Mouse (Mus musculus): ENCODE measurements at regions not wholly inside any gene's neighbourhood (a gene's known extent, or its start where the extent isn't known, plus 50 kb on each side); places are given as distances from the start of the nearest gene placed in this dataset.

GRCm38 (mm10) chr4:95456943-95457342, 100.4 kb upstream of the Fggy start:
- Histone ChIP-seq H3K4me3 (replicated peaks) (no peak overlapping the region), H3K9me3 (no peaks in the 10 kb centered on the region), H3K27me3 (no peaks in the 10 kb centered on the region), H3K4me2 (no peak overlapping the region), H3K36me3 (no peaks in the 10 kb centered on the region), H3K9ac (replicated peaks) (no peak overlapping the region), H3K27ac (no peak overlapping the region), H3K4me1 (replicated peaks) (peaks cover 14% of the 10 kb centered on the region; the same call in 1 of the 2 replicates)
- 87% methylated on average over 5 of the region's 5 CpGs for WGBS
- ATAC-seq (ENCODE audit: insufficient number of reproducible peaks, insufficient read depth, low FRiP score, low TSS enrichment, low read depth): no peak

- ATAC-seq (ENCODE audit: insufficient number of reproducible peaks, insufficient read depth, low FRiP score, low TSS enrichment, low read depth): no peak
- H3K9ac ChIP-seq (replicated peaks): no peak overlapping the region
- H3K36me3 ChIP-seq: no peaks in the 10 kb centered on the region
- H3K9me3 ChIP-seq: no peaks in the 10 kb centered on the region
- 81% methylated on average over 3 of the region's 3 CpGs for WGBS
- H3K4me1 ChIP-seq (replicated peaks): peaks cover 6% of the 10 kb centered on the region; the same call in 1 of the 2 replicates
- no peak overlapping the region for H3K4me3 ChIP-seq (replicated peaks)
- no peak overlapping the region for H3K27ac ChIP-seq
- no peaks in the 10 kb centered on the region for H3K27me3 ChIP-seq
- no peak overlapping the region for H3K4me2 ChIP-seq
These were observed 94.8 kb upstream of the Fggy start for GRCm38 (mm10) chr4:95462476-95462875.

- WGBS: 79% methylated on average over 8 of the region's 8 CpGs
- Histone ChIP-seq H3K27me3 (no peaks in the 10 kb centered on the region), H3K36me3 (no peaks in the 10 kb centered on the region), H3K4me2 (no peak overlapping the region), H3K4me1 (replicated peaks) (peaks cover 6% of the 10 kb centered on the region; the same call in 1 of the 2 replicates), H3K27ac (no peak overlapping the region), H3K4me3 (replicated peaks) (no peak overlapping the region), H3K9ac (replicated peaks) (no peak overlapping the region), H3K9me3 (no peaks in the 10 kb centered on the region)
- no peak for ATAC-seq (ENCODE audit: insufficient number of reproducible peaks, insufficient read depth, low FRiP score, low TSS enrichment, low read depth)
These were observed 94.1 kb upstream of the Fggy start for GRCm38 (mm10) chr4:95463082-95463825.

- Histone ChIP-seq H3K4me2 (no peak overlapping the region), H3K9me3 (no peaks in the 10 kb centered on the region), H3K4me1 (replicated peaks) (peaks cover 3% of the 10 kb centered on the region; the same call in 1 of the 2 replicates), H3K27ac (no peak overlapping the region), H3K9ac (replicated peaks) (no peak overlapping the region), H3K36me3 (no peaks in the 10 kb centered on the region), H3K4me3 (replicated peaks) (no peak overlapping the region), H3K27me3 (no peaks in the 10 kb centered on the region)
- ATAC-seq (ENCODE audit: insufficient number of reproducible peaks, insufficient read depth, low FRiP score, low TSS enrichment, low read depth): no peak
- 42% methylated on average over 2 of the region's 2 CpGs for WGBS
These were observed 90.7 kb upstream of the Fggy start for GRCm38 (mm10) chr4:95466647-95467046.

- Histone ChIP-seq H3K36me3 (no peaks in the 10 kb centered on the region), H3K4me1 (replicated peaks) (no peaks in the 10 kb centered on the region), H3K9me3 (no peaks in the 10 kb centered on the region), H3K4me3 (replicated peaks) (no peak overlapping the region), H3K9ac (replicated peaks) (no peak overlapping the region), H3K4me2 (no peak overlapping the region), H3K27ac (no peak overlapping the region), H3K27me3 (no peaks in the 10 kb centered on the region)
- ATAC-seq (ENCODE audit: insufficient number of reproducible peaks, insufficient read depth, low FRiP score, low TSS enrichment, low read depth): no peak
- 80% methylated on average over 2 of the region's 2 CpGs for WGBS
These were observed 89.8 kb upstream of the Fggy start for GRCm38 (mm10) chr4:95467526-95467925.

- H3K9me3 ChIP-seq: no peaks in the 10 kb centered on the region
- no peaks in the 10 kb centered on the region for H3K27me3 ChIP-seq
- no peak overlapping the region for H3K4me3 ChIP-seq (replicated peaks)
- no peak overlapping the region for H3K9ac ChIP-seq (replicated peaks)
- WGBS: 82% methylated on average over 5 of the region's 5 CpGs
- no peak overlapping the region for H3K27ac ChIP-seq
- ATAC-seq (ENCODE audit: insufficient number of reproducible peaks, insufficient read depth, low FRiP score, low TSS enrichment, low read depth): no peak
- no peak overlapping the region for H3K4me2 ChIP-seq
- no peaks in the 10 kb centered on the region for H3K36me3 ChIP-seq
- peaks cover 20% of the 10 kb centered on the region for H3K4me1 ChIP-seq (replicated peaks)
These were observed 82.4 kb upstream of the Fggy start for GRCm38 (mm10) chr4:95474726-95475406.

GRCm38 (mm10) chr4:95476071-95476724, 81.1 kb upstream of the Fggy start:
- Histone ChIP-seq H3K4me3 (replicated peaks) (no peak overlapping the region), H3K27me3 (no peaks in the 10 kb centered on the region), H3K9ac (replicated peaks) (no peak overlapping the region), H3K4me2 (peak overlapping the region; percentile 23), H3K36me3 (no peaks in the 10 kb centered on the region), H3K9me3 (no peaks in the 10 kb centered on the region), H3K4me1 (replicated peaks) (peaks cover 20% of the 10 kb centered on the region), H3K27ac (peak overlapping the region; percentile 72)
- 21% methylated on average over 12 of the region's 12 CpGs for WGBS
- peak; percentile 87 for ATAC-seq (ENCODE audit: insufficient number of reproducible peaks, insufficient read depth, low FRiP score, low TSS enrichment, low read depth)

GRCm38 (mm10) chr4:95483571-95483970, 73.7 kb upstream of the Fggy start:
- peaks cover 9% of the 10 kb centered on the region; the same call in 1 of the 2 replicates for H3K4me1 ChIP-seq (replicated peaks)

GRCm38 (mm10) chr4:95487323-95487722, 70.0 kb upstream of the Fggy start:
- Histone ChIP-seq H3K4me3 (replicated peaks) (no peak overlapping the region), H3K9me3 (no peaks in the 10 kb centered on the region), H3K4me1 (replicated peaks) (peaks cover 14% of the 10 kb centered on the region), H3K36me3 (no peaks in the 10 kb centered on the region), H3K4me2 (no peak overlapping the region), H3K27ac (no peak overlapping the region), H3K9ac (replicated peaks) (no peak overlapping the region), H3K27me3 (no peaks in the 10 kb centered on the region)
- no peak for ATAC-seq (ENCODE audit: insufficient number of reproducible peaks, insufficient read depth, low FRiP score, low TSS enrichment, low read depth)
- 88% methylated on average over 7 of the region's 7 CpGs for WGBS

More at GRCm38 (mm10) chr4:95483571-95483970, 73.7 kb upstream of the Fggy start:
- ATAC-seq (ENCODE audit: insufficient number of reproducible peaks, insufficient read depth, low FRiP score, low TSS enrichment, low read depth): no peak
- no peaks in the 10 kb centered on the region for H3K27me3 ChIP-seq
- H3K9me3 ChIP-seq: no peaks in the 10 kb centered on the region
- no peak overlapping the region for H3K9ac ChIP-seq (replicated peaks)
- H3K4me2 ChIP-seq: no peak overlapping the region
- no peak overlapping the region for H3K27ac ChIP-seq
- WGBS: 85% methylated on average over 6 of the region's 6 CpGs
- no peak overlapping the region for H3K4me3 ChIP-seq (replicated peaks)
- H3K36me3 ChIP-seq: no peaks in the 10 kb centered on the region

- peaks cover 14% of the 10 kb centered on the region for H3K4me1 ChIP-seq (replicated peaks)
- no peak overlapping the region for H3K4me3 ChIP-seq (replicated peaks)
- H3K9me3 ChIP-seq: no peaks in the 10 kb centered on the region
- H3K36me3 ChIP-seq: no peaks in the 10 kb centered on the region
- whole genome bisulfite sequencing: 81% methylated on average over 1 of the region's 1 CpGs
- no peak for ATAC-seq (ENCODE audit: insufficient number of reproducible peaks, insufficient read depth, low FRiP score, low TSS enrichment, low read depth)
- H3K9ac ChIP-seq (replicated peaks): no peak overlapping the region
- no peaks in the 10 kb centered on the region for H3K27me3 ChIP-seq
- H3K27ac ChIP-seq: no peak overlapping the region
- H3K4me2 ChIP-seq: no peak overlapping the region
These were observed 69.3 kb upstream of the Fggy start for GRCm38 (mm10) chr4:95487969-95488368.

GRCm38 (mm10) chr4:95489059-95489458, 68.2 kb upstream of the Fggy start:
- Histone ChIP-seq H3K4me2 (no peak overlapping the region), H3K27ac (peak overlapping the region; percentile 43; the same call in 1 of the 2 replicates), H3K27me3 (no peaks in the 10 kb centered on the region), H3K9me3 (no peaks in the 10 kb centered on the region), H3K4me3 (replicated peaks) (no peak overlapping the region), H3K9ac (replicated peaks) (no peak overlapping the region), H3K4me1 (replicated peaks) (peaks cover 14% of the 10 kb centered on the region), H3K36me3 (no peaks in the 10 kb centered on the region)
- 28% methylated on average over 2 of the region's 2 CpGs for WGBS
- ATAC-seq (ENCODE audit: insufficient number of reproducible peaks, insufficient read depth, low FRiP score, low TSS enrichment, low read depth): peak; percentile 66; the same call in 1 of the 2 replicates

Measured in limb, embryonic 12.5 days (tissue).